Mouse (Mus musculus) MEL (cell line): ENCODE data around the gene Rrh. TPM values are rescaled to one million over a fixed set of nuclear protein-coding genes. Genes with fewer than 3 reads are reported as not detected.

Source experiments
- DNase-seq: peaks from one replicate; pipeline ENCODE4 v3.0.0; 2011; ENCODE audit warnings: low read depth, low spot score
- H3K27ac ChIP-seq: 2 replicates; pipeline ENCODE4 v1.5.1; 2012; ENCODE audit warnings: low read depth, mild to moderate bottlenecking, control low read depth, low read length, moderate library complexity; ENCODE audit not compliant: control insufficient read depth
- H3K27me3 ChIP-seq, 2 experiments: fragments of 150-350 bp in 1 of 2; sonication (generic) in 1 of 2; 2 replicates each; pipeline ENCODE4 v1.6.1; 2012; ENCODE audit warnings: low read length in 2 of 2, mild to moderate bottlenecking in 2 of 2, improper control_type of control experiment in 1 of 2, moderate library complexity in 1 of 2; ENCODE audit not compliant: insufficient read depth in 2 of 2, control insufficient read depth in 1 of 2
- H3K36me3 ChIP-seq, 2 experiments: 2 replicates each; pipeline ENCODE4 v1.6.1; 2012 to 2014; ENCODE audit warnings: low read length in 2 of 2, improper control_type of control experiment in 1 of 2, inconsistent platforms in 1 of 2, mild to moderate bottlenecking in 1 of 2; ENCODE audit not compliant: insufficient read depth in 2 of 2, control insufficient read depth in 1 of 2
- H3K4me1 ChIP-seq, 2 experiments: fragments of 150-350 bp in 1 of 2; sonication (generic) in 1 of 2; 2 replicates each; pipeline ENCODE4 v1.6.1; 2012; ENCODE audit warnings: low read length in 2 of 2, improper control_type of control experiment in 1 of 2, mild to moderate bottlenecking in 1 of 2; ENCODE audit not compliant: insufficient read depth in 2 of 2, control insufficient read depth in 1 of 2
- H3K4me3 ChIP-seq, 2 experiments: fragments of 150-350 bp in 1 of 2; sonication (generic) in 1 of 2; 2 replicates each; pipeline ENCODE4 v1.5.1; 2012; ENCODE audit warnings: low read depth in 2 of 2, low read length in 2 of 2, mild to moderate bottlenecking in 2 of 2, moderate library complexity in 2 of 2, control low read depth in 1 of 2, improper control_type of control experiment in 1 of 2; ENCODE audit not compliant: control insufficient read depth in 1 of 2, insufficient read depth in 1 of 2
- H3K79me2 ChIP-seq: 2 replicates; pipeline ENCODE4 v1.6.1; 2012; ENCODE audit warnings: mild to moderate bottlenecking, low read length, moderate library complexity; ENCODE audit not compliant: control insufficient read depth, poor library complexity, insufficient read depth
- H3K9ac ChIP-seq: 2 replicates; pipeline ENCODE4 v1.6.1; 2012; ENCODE audit warnings: low read depth, mild to moderate bottlenecking, control low read depth, low read length, moderate library complexity; ENCODE audit not compliant: control insufficient read depth, poor library complexity, severe bottlenecking
- H3K9me3 ChIP-seq: fragments of 150-350 bp; sonication (generic); replicated peaks from 2 replicates; pipeline ENCODE4 v1.6.1; 2012; ENCODE audit warnings: mild to moderate bottlenecking, low read length, improper control_type of control experiment, moderate library complexity; ENCODE audit not compliant: insufficient read depth
- BHLHE40 ChIP-seq: IDR thresholded peaks from 2 replicates; pipeline ENCODE4 v1.6.1; 2012; ENCODE audit warnings: low read depth, mild to moderate bottlenecking, inconsistent platforms, low read length, improper control_type of control experiment, borderline replicate concordance
- CHD2 ChIP-seq: IDR thresholded peaks from 2 replicates; pipeline ENCODE4 v1.6.1; 2011; ENCODE audit warnings: low read length, improper control_type of control experiment
- CTCF ChIP-seq, 3 experiments: IDR thresholded peaks in 2 of 3; conservative IDR thresholded peaks in 1 of 3; 2 replicates each; pipeline ENCODE4 v1.5.1; 2011 to 2012; ENCODE audit warnings: low read length in 3 of 3, low read depth in 2 of 3, mild to moderate bottlenecking in 2 of 3, improper control_type of control experiment in 1 of 3, inconsistent platforms in 1 of 3, mixed read lengths in 1 of 3, moderate library complexity in 1 of 3; ENCODE audit not compliant: control insufficient read depth in 1 of 3, insufficient read depth in 1 of 3, poor library complexity in 1 of 3, severe bottlenecking in 1 of 3
- E2F4 ChIP-seq: IDR thresholded peaks from 2 replicates; pipeline ENCODE4 v1.6.1; 2011; ENCODE audit warnings: low read depth, low read length, improper control_type of control experiment, borderline replicate concordance
- ELF1 ChIP-seq: IDR thresholded peaks from 2 replicates; pipeline ENCODE4 v1.6.1; 2014; ENCODE audit warnings: low read depth, mild to moderate bottlenecking, inconsistent platforms, low read length, improper control_type of control experiment, moderate library complexity
- ETS1 ChIP-seq: IDR thresholded peaks from 2 replicates; pipeline ENCODE4 v1.6.1; 2012; ENCODE audit warnings: low read depth, mild to moderate bottlenecking, inconsistent platforms, low read length, improper control_type of control experiment, moderate library complexity
- GABPA ChIP-seq: IDR thresholded peaks from 2 replicates; pipeline ENCODE4 v1.6.1; 2012; ENCODE audit warnings: low read depth, mild to moderate bottlenecking, inconsistent platforms, low read length, improper control_type of control experiment, moderate library complexity
- GATA1 ChIP-seq: IDR thresholded peaks from 2 replicates; pipeline ENCODE4 v1.6.1; 2011; ENCODE audit warnings: low read depth, low read length, improper control_type of control experiment
- HCFC1 ChIP-seq: IDR thresholded peaks from 2 replicates; pipeline ENCODE4 v1.6.1; 2012; ENCODE audit warnings: low read depth, mild to moderate bottlenecking, inconsistent platforms, low read length, improper control_type of control experiment, moderate library complexity
- JUND ChIP-seq: IDR thresholded peaks from 2 replicates; pipeline ENCODE4 v1.6.1; 2011; ENCODE audit warnings: low read depth, mild to moderate bottlenecking, improper control_type of control experiment, low read length
- MAFK ChIP-seq: IDR thresholded peaks from 2 replicates; pipeline ENCODE4 v1.6.1; 2011; ENCODE audit warnings: low read depth, mild to moderate bottlenecking, low read length, improper control_type of control experiment, borderline replicate concordance
- MEF2A ChIP-seq: IDR thresholded peaks from 2 replicates; pipeline ENCODE4 v1.6.1; 2014; ENCODE audit warnings: low read depth, mild to moderate bottlenecking, inconsistent platforms, low read length, improper control_type of control experiment; ENCODE audit not compliant: poor library complexity, insufficient replicate concordance, severe bottlenecking; ENCODE audit errors: extremely low read depth
- MXI1 ChIP-seq: IDR thresholded peaks from 2 replicates; pipeline ENCODE4 v1.6.1; 2011; ENCODE audit warnings: mild to moderate bottlenecking, low read depth, low read length, improper control_type of control experiment
- MYB ChIP-seq: IDR thresholded peaks from 2 replicates; pipeline ENCODE4 v1.6.1; 2011; ENCODE audit warnings: mild to moderate bottlenecking, low read depth, low read length, improper control_type of control experiment
- MYC ChIP-seq: IDR thresholded peaks from 2 replicates; pipeline ENCODE4 v1.6.1; 2011; ENCODE audit warnings: low read depth, mild to moderate bottlenecking, low read length, improper control_type of control experiment, moderate library complexity
- POLR2A ChIP-seq, 2 experiments: IDR thresholded peaks; 2 replicates each; pipeline ENCODE4 v1.6.1; 2011 to 2012; ENCODE audit warnings: low read length in 2 of 2, mild to moderate bottlenecking in 2 of 2, control low read depth in 1 of 2, improper control_type of control experiment in 1 of 2, low read depth in 1 of 2, moderate library complexity in 1 of 2; ENCODE audit not compliant: control insufficient read depth in 1 of 2, insufficient read depth in 1 of 2, poor library complexity in 1 of 2
- POLR2AphosphoS2 ChIP-seq: IDR thresholded peaks from 2 replicates; pipeline ENCODE4 v1.6.1; 2011; ENCODE audit warnings: low read length, improper control_type of control experiment
- RAD21 ChIP-seq: IDR thresholded peaks from 2 replicates; pipeline ENCODE4 v1.6.1; 2011; ENCODE audit warnings: mild to moderate bottlenecking, low read depth, low read length, improper control_type of control experiment
- SIN3A ChIP-seq: IDR thresholded peaks from 2 replicates; pipeline ENCODE4 v1.6.1; 2012; ENCODE audit warnings: low read length, improper control_type of control experiment, inconsistent platforms
- SMC3 ChIP-seq: IDR thresholded peaks from 2 replicates; pipeline ENCODE4 v1.6.1; 2011; ENCODE audit warnings: low read depth, low read length, improper control_type of control experiment
- TBP ChIP-seq: IDR thresholded peaks from 2 replicates; pipeline ENCODE4 v1.8.0; 2011; ENCODE audit warnings: low read depth, low read length, improper control_type of control experiment
- TCF12 ChIP-seq: IDR thresholded peaks from 2 replicates; pipeline ENCODE4 v1.6.1; 2014; ENCODE audit warnings: low read depth, mild to moderate bottlenecking, inconsistent platforms, low read length, improper control_type of control experiment, moderate library complexity
- USF1 ChIP-seq: IDR thresholded peaks from 2 replicates; pipeline ENCODE4 v1.6.1; 2014; ENCODE audit warnings: low read depth, mild to moderate bottlenecking, inconsistent platforms, low read length, improper control_type of control experiment, moderate library complexity
- USF2 ChIP-seq, 2 experiments: IDR thresholded peaks; 2 replicates each; pipeline ENCODE4 v1.6.1; 2011 to 2012; ENCODE audit warnings: improper control_type of control experiment in 2 of 2, low read length in 2 of 2, borderline replicate concordance in 1 of 2, inconsistent platforms in 1 of 2, low read depth in 1 of 2, mild to moderate bottlenecking in 1 of 2; ENCODE audit not compliant: insufficient read depth in 1 of 2
- ZMIZ1 ChIP-seq: IDR thresholded peaks from 2 replicates; pipeline ENCODE4 v1.6.1; 2012; ENCODE audit warnings: low read depth, mild to moderate bottlenecking, inconsistent platforms, low read length, improper control_type of control experiment, moderate library complexity
- polyA plus RNA-seq, 2 experiments: library from polyadenylated mRNA; stranded (reverse) in 1 of 2; unstranded in 1 of 2; fragments of >175 nt in 1 of 2; fragments of >200 nt in 1 of 2; gene quantifications; 2 replicates each; pipeline versions ENCODE4 v1.2.1 to v1.2.4; 2012; ENCODE audit warnings: low replicate concordance in 2 of 2, low read depth in 1 of 2; ENCODE audit not compliant: insufficient read length in 2 of 2, insufficient read depth in 1 of 2, missing spikeins in 1 of 2
- total RNA-seq: library from RNA; depleted of rRNA; stranded (reverse); fragments of 300-350 nt; gene quantifications from 2 replicates; pipeline ENCODE4 v1.2.3, GENCODE M21; 2012

Gene Rrh
- total and polyA plus RNA-seq, 3 experiments, result 0.11 to 0.19 TPM; not detected in 1

DNA sequence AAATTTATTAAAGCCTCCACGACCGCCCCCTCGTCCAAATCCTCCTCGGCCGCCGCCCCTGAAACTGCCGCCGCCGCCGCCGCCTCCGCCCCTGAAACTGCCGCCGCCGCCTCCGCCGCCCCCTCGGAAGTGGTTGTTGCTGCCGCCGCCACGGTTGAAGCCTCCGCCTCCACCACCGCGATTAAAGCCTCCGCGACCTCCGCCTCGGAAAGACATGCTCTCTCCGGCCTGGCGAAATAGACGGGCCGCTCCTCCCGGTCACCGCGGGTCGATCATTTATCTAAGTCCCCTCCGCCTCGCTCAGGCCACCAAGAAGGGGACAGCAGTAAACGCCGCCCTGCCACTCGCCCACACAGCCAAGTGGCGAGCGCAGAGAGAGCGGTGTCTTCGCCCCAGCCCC is 8.2 kb upstream of the Rrh start:
- peaks cover 7 to 20% of the 10 kb centered on the region in 2 experiments for H3K36me3 ChIP-seq
- TF ChIP-seq POLR2AphosphoS2 (no peak), ETS1 (0 out of 2 replicates have a peak, but pooled peaks have one; percentile 13), MAFK (no peak), MXI1 (no peak), USF1 (no peak), CTCF (IDR thresholded peaks at IDR 0.05 in 2 of 3, conservative IDR thresholded peaks at IDR 0.05 in 1 of 3; ENCODE audit: control insufficient read depth in 1 of 3, insufficient read depth in 1 of 3, low read depth in 2 of 3, low read length in 3 of 3, poor library complexity in 1 of 3, severe bottlenecking in 1 of 3) (no peak), TCF12 (peak; percentile 40), GATA1 (no peak), HCFC1 (no peak), POLR2A (IDR thresholded peaks at IDR 0.05; ENCODE audit: control insufficient read depth in 1 of 2, insufficient read depth in 1 of 2, low read depth in 1 of 2, low read length in 2 of 2, poor library complexity in 1 of 2) (peak in 1 of 2 experiments; percentile 76; a peak in 1 of 4 replicates), CHD2 (no peak)
- H3K4me1 ChIP-seq, result peaks cover 4 to 21% of the 10 kb centered on the region in 2 experiments; a peak in 3 of 4 replicates
- H3K27ac ChIP-seq, result peak overlapping the region; percentile 88
- H3K9ac ChIP-seq, result peak overlapping the region; percentile 94
- DNase-seq, result peak; percentile 69
- no peaks in the 10 kb centered on the region for H3K27me3 ChIP-seq
- peaks cover 32% of the 10 kb centered on the region for H3K79me2 ChIP-seq
- H3K9me3 ChIP-seq, result no peaks in the 10 kb centered on the region
- H3K4me3 ChIP-seq, result peak overlapping the region; percentile 78 to 85

DNA sequence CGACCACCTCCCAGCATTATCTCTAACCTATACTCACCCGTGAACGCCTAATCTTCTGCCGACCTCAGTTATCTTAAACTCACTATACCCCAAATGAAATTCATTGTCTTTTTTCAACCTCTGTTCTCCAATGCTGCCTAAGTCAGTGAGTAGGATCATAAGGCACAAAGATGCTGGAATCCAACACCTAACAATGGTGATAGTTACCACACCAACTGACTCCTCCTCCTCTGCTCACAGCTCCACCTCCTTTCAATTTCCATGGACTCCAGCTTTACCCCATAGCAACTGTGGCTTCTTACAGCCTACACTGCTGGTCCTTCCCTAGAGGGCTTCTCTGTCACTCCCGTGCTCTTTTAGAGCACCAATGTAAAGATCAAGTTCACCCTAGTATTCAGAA is 5.3 kb upstream of the Rrh start:
- Histone ChIP-seq H3K4me3 (no peak overlapping the region), H3K9me3 (no peaks in the 10 kb centered on the region), H3K36me3 (peaks cover 7 to 20% of the 10 kb centered on the region in 2 experiments), H3K27me3 (no peaks in the 10 kb centered on the region), H3K9ac (no peak overlapping the region), H3K79me2 (peaks cover 32% of the 10 kb centered on the region), H3K27ac (no peak overlapping the region), H3K4me1 (peaks cover 4 to 15% of the 10 kb centered on the region in 2 experiments; a peak in 3 of 4 replicates)
- no peak for DNase-seq
- TF ChIP-seq SMC3 (no peak), TCF12 (no peak), ZMIZ1 (no peak), BHLHE40 (no peak), RAD21 (no peak), POLR2AphosphoS2 (no peak), GABPA (no peak), MYB (no peak), POLR2A (IDR thresholded peaks at IDR 0.05; ENCODE audit: control insufficient read depth in 1 of 2, insufficient read depth in 1 of 2, low read depth in 1 of 2, low read length in 2 of 2, poor library complexity in 1 of 2) (no peak), E2F4 (no peak), MYC (no peak), USF2 (IDR thresholded peaks at IDR 0.05; ENCODE audit: borderline replicate concordance in 1 of 2, insufficient read depth in 1 of 2, low read depth in 1 of 2, low read length in 2 of 2) (no peak), MAFK (no peak), SIN3A (no peak), CTCF (IDR thresholded peaks at IDR 0.05 in 2 of 3, conservative IDR thresholded peaks at IDR 0.05 in 1 of 3; ENCODE audit: control insufficient read depth in 1 of 3, insufficient read depth in 1 of 3, low read depth in 2 of 3, low read length in 3 of 3, poor library complexity in 1 of 3, severe bottlenecking in 1 of 3) (no peak), MEF2A (no peak), GATA1 (no peak), ELF1 (no peak), TBP (no peak), JUND (no peak)
